Mouse (Mus musculus): Measurements from ENCODE around the gene Tsc2.

DNA sequence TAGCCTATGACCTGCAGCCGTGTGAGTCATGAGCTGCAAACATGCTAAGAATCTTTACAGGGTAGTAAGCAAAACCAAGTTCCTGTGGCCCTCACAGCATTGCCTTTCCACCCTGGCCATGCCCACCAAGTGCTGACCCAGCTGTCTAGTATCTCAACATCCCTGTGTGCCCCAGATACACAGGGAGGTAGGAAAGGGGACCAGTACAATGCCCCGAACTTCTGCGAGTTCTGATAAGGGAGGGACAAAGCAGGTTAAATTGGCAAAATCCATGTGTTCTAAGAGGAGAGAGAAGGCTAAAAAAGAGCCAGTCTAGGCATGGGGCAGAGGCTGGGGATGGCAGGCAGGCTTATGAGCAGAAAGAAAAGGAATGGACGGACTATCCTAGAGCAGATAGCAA lies 24.1 kb downstream of the Tsc2 start:
- no peak for TF ChIP-seq E2F4 (IDR thresholded peaks at IDR 0.05; ENCODE audit: insufficient read depth)
- TF ChIP-seq MAX (IDR thresholded peaks at IDR 0.05; ENCODE audit: low read depth): no peak
- no peak for TF ChIP-seq MYOG (IDR thresholded peaks at IDR 0.05; ENCODE audit: control insufficient read depth in 1 of 3, insufficient read depth in 1 of 3, insufficient read length in 2 of 3, low read depth in 2 of 3)
- no peak for TF ChIP-seq POLR2A (IDR thresholded peaks at IDR 0.05; ENCODE audit: insufficient read length, low read depth)
- no peak for TF ChIP-seq REST (IDR thresholded peaks at IDR 0.05; ENCODE audit: insufficient read depth, insufficient read length)
